Mouse (Mus musculus): ENCODE measurements around the gene Smad3. TPM values are rescaled to one million over a fixed set of nuclear protein-coding genes. Genes with fewer than 3 reads are reported as not detected.

Gene Smad3
- polyA plus RNA-seq, 1 experiment from 2014 or later: 5.4 TPM

- Histone ChIP-seq H3K9me3 (replicated peaks; ENCODE audit: control insufficient read depth, low read length) (no peaks in the 10 kb centered on the region), H3K9ac (ENCODE audit: low read length) (no peak overlapping the region), H3K4me3 (ENCODE audit: low read depth, low read length) (no peak overlapping the region), H3K4me1 (ENCODE audit: control insufficient read depth, insufficient read depth, low read length) (no peaks in the 10 kb centered on the region), H3K36me3 (ENCODE audit: control insufficient read depth, insufficient read depth, low read length) (no peaks in the 10 kb centered on the region), H3K4me2 (ENCODE audit: low read length) (no peak overlapping the region), H3K27ac (ENCODE audit: low read depth, low read length) (no peak overlapping the region), H3K27me3 (replicated peaks; ENCODE audit: control insufficient read depth, insufficient read depth, low read length) (no peaks in the 10 kb centered on the region)
- ATAC-seq (no peak), DNase-seq (ENCODE audit: low spot score) (no peak)
- WGBS: 88% methylated on average over 9 of the region's 9 CpGs
These were observed 26.5 kb downstream of the Smad3 start for GRCm38 (mm10) chr9:63731114-63731828.

DNA sequence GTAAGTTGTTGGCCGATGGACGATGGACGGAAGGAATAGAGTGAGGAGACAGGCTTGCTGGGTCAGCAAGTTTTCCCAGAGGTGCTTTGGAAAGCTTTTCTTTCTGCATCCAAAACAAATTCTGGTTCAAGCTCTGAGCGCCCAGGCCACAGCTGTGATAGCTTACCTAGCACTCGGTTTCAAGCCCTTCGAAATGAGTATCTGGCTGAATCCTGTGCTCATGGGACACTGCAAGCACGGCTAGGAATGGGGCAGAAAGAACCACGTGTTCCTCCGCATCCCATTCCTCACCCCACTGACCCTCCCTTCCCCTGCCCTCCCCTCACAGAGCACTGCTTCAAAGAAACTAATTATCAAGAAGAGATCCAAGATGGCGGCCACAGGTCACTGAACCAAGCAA is 28.8 kb downstream of the Smad3 start:
- no peak for ATAC-seq
- Histone ChIP-seq H3K27ac (ENCODE audit: low read depth, low read length) (no peak overlapping the region), H3K36me3 (ENCODE audit: control insufficient read depth, insufficient read depth, low read length) (no peaks in the 10 kb centered on the region), H3K4me1 (ENCODE audit: control insufficient read depth, insufficient read depth, low read length) (no peaks in the 10 kb centered on the region), H3K9me3 (replicated peaks; ENCODE audit: control insufficient read depth, low read length) (no peaks in the 10 kb centered on the region), H3K4me3 (ENCODE audit: low read depth, low read length) (no peak overlapping the region), H3K9ac (ENCODE audit: low read length) (no peak overlapping the region), H3K4me2 (ENCODE audit: low read length) (no peak overlapping the region), H3K27me3 (replicated peaks; ENCODE audit: control insufficient read depth, insufficient read depth, low read length) (no peaks in the 10 kb centered on the region)
- no peak for DNase-seq (ENCODE audit: low spot score)
- 86% methylated on average over 10 of the region's 10 CpGs for WGBS

DNA sequence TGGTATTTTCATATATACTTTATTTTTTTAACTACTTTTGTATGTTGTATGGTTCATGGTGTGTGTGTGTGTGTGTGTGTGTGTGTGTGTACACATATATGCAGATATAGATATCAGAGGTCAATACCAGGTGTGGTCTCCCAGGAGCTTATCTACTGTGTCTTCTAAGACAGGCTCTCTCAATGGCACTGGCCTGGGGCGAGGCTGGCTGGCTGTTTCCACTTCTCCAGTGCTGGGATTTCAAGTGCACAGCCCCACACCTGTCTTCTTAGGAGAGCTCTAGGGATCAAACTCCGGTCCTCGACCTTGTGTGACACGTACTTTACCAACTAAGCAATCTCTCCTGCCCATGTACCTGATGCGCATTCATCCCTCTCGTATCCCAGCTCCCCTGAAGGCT is 30.7 kb downstream of the Smad3 start:
- H3K36me3 ChIP-seq (ENCODE audit: control insufficient read depth, insufficient read depth, low read length): no peaks in the 10 kb centered on the region
- no peaks in the 10 kb centered on the region for H3K9me3 ChIP-seq (replicated peaks; ENCODE audit: control insufficient read depth, low read length)
- H3K4me1 ChIP-seq (ENCODE audit: control insufficient read depth, insufficient read depth, low read length): no peaks in the 10 kb centered on the region
- H3K27me3 ChIP-seq (replicated peaks; ENCODE audit: control insufficient read depth, insufficient read depth, low read length): no peaks in the 10 kb centered on the region
- ATAC-seq: no peak
- no peak overlapping the region for H3K9ac ChIP-seq (ENCODE audit: low read length)
- no peak overlapping the region for H3K27ac ChIP-seq (ENCODE audit: low read depth, low read length)
- H3K4me3 ChIP-seq (ENCODE audit: low read depth, low read length): no peak overlapping the region
- H3K4me2 ChIP-seq (ENCODE audit: low read length): no peak overlapping the region
- DNase-seq (ENCODE audit: low spot score): no peak
- 92% methylated on average over 6 of the region's 6 CpGs for WGBS

- Histone ChIP-seq H3K4me3 (ENCODE audit: low read depth, low read length) (no peak overlapping the region), H3K9ac (ENCODE audit: low read length) (no peak overlapping the region), H3K9me3 (replicated peaks; ENCODE audit: control insufficient read depth, low read length) (no peaks in the 10 kb centered on the region), H3K27ac (ENCODE audit: low read depth, low read length) (0 out of 2 replicates have a peak overlapping the region, but pooled peaks have one; percentile 14), H3K4me2 (ENCODE audit: low read length) (no peak overlapping the region), H3K36me3 (ENCODE audit: control insufficient read depth, insufficient read depth, low read length) (no peaks in the 10 kb centered on the region), H3K4me1 (ENCODE audit: control insufficient read depth, insufficient read depth, low read length) (no peaks in the 10 kb centered on the region), H3K27me3 (replicated peaks; ENCODE audit: control insufficient read depth, insufficient read depth, low read length) (no peaks in the 10 kb centered on the region)
- DNase-seq (ENCODE audit: low spot score) (no peak), ATAC-seq (no peak)
- 70% methylated on average over 13 of the region's 13 CpGs for WGBS
These were observed 31.4 kb downstream of the Smad3 start for GRCm38 (mm10) chr9:63726088-63727010.

DNA sequence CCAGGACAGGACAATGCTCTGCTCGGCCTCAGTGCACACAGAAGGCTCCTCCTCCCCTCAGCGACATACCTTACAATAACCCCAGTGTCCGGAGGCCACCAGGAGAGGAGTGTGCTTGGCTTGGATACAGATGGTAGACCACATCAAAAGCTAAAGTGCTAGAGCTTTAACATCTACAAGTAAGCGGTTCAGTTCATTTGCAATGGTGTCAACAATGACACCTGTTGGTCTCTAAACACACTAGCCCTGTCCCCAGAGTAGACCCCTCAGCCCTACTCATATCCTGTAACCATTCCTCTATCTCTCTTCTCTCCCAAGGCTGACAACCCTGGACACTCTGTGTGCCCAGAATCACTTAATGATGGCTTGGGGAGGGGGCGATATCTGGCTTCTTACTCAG is 33.0 kb downstream of the Smad3 start:
- H3K4me2 ChIP-seq (ENCODE audit: low read length): no peak overlapping the region
- WGBS: 91% methylated on average over 5 of the region's 5 CpGs
- H3K4me1 ChIP-seq (ENCODE audit: control insufficient read depth, insufficient read depth, low read length): no peaks in the 10 kb centered on the region
- no peaks in the 10 kb centered on the region for H3K36me3 ChIP-seq (ENCODE audit: control insufficient read depth, insufficient read depth, low read length)
- H3K27ac ChIP-seq (ENCODE audit: low read depth, low read length): no peak overlapping the region
- no peaks in the 10 kb centered on the region for H3K9me3 ChIP-seq (replicated peaks; ENCODE audit: control insufficient read depth, low read length)
- H3K9ac ChIP-seq (ENCODE audit: low read length): no peak overlapping the region
- ATAC-seq (no peak), DNase-seq (ENCODE audit: low spot score) (no peak)
- no peak overlapping the region for H3K4me3 ChIP-seq (ENCODE audit: low read depth, low read length)
- no peaks in the 10 kb centered on the region for H3K27me3 ChIP-seq (replicated peaks; ENCODE audit: control insufficient read depth, insufficient read depth, low read length)

DNA sequence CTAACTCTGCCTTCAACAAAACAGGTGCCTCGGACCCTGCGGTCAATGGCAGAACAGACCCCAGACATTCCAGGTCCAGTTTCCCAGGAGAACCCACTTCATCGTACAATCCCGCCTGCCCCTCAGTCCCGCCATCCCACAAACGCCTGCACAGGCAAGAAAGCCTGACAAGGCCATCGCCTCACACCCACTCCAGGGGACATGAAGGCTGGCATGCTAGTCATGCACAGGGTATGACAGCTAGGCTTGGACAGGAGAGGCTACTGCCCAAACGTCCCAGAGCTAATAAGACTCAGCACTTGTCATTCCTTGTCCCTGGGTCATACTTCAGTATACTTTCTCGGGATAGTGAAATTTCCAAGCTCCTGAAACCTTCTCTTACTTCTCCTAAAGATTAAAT is 34.9 kb downstream of the Smad3 start:
- DNase-seq (ENCODE audit: low spot score) (no peak), ATAC-seq (no peak)
- H3K9me3 ChIP-seq (replicated peaks; ENCODE audit: control insufficient read depth, low read length): no peaks in the 10 kb centered on the region
- no peak overlapping the region for H3K27ac ChIP-seq (ENCODE audit: low read depth, low read length)
- 86% methylated on average over 9 of the region's 9 CpGs for WGBS
- H3K4me1 ChIP-seq (ENCODE audit: control insufficient read depth, insufficient read depth, low read length): peaks cover 2% of the 10 kb centered on the region; the same call in 1 of the 2 replicates
- no peak overlapping the region for H3K9ac ChIP-seq (ENCODE audit: low read length)
- no peaks in the 10 kb centered on the region for H3K27me3 ChIP-seq (replicated peaks; ENCODE audit: control insufficient read depth, insufficient read depth, low read length)
- H3K36me3 ChIP-seq (ENCODE audit: control insufficient read depth, insufficient read depth, low read length): no peaks in the 10 kb centered on the region
- H3K4me2 ChIP-seq (ENCODE audit: low read length): no peak overlapping the region
- H3K4me3 ChIP-seq (ENCODE audit: low read depth, low read length): no peak overlapping the region

DNA sequence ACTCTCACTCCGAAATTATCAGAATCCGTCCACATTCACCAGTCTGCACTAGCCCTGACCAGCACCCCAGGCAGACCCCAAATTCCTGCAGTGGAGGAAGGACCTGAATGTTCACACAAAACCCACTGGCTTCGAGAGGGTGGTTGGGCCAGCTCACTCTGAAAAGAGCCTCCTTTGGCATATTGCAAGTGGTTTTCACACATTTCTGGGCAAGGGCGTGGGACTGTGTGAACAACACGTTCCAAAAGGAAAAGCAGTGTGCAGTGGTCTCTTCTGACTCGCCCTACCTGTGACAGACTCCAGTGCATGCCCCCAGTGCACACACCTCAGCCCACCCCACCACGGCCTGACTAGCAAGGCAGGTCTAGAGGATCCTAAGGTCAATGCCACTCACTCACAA is 35.4 kb downstream of the Smad3 start:
- H3K4me1 ChIP-seq (ENCODE audit: control insufficient read depth, insufficient read depth, low read length): peaks cover 2% of the 10 kb centered on the region; the same call in 1 of the 2 replicates
- no peak overlapping the region for H3K9ac ChIP-seq (ENCODE audit: low read length)
- H3K4me3 ChIP-seq (ENCODE audit: low read depth, low read length): no peak overlapping the region
- H3K9me3 ChIP-seq (replicated peaks; ENCODE audit: control insufficient read depth, low read length): no peaks in the 10 kb centered on the region
- WGBS: 87% methylated on average over 7 of the region's 7 CpGs
- H3K27ac ChIP-seq (ENCODE audit: low read depth, low read length): no peak overlapping the region
- DNase-seq (ENCODE audit: low spot score) (no peak), ATAC-seq (no peak)
- H3K36me3 ChIP-seq (ENCODE audit: control insufficient read depth, insufficient read depth, low read length): no peaks in the 10 kb centered on the region
- H3K4me2 ChIP-seq (ENCODE audit: low read length): no peak overlapping the region
- no peaks in the 10 kb centered on the region for H3K27me3 ChIP-seq (replicated peaks; ENCODE audit: control insufficient read depth, insufficient read depth, low read length)

GRCm38 (mm10) chr9:63721573-63722275 is 36.1 kb downstream of the Smad3 start:
- Histone ChIP-seq H3K4me3 (ENCODE audit: low read depth, low read length) (no peak overlapping the region), H3K4me1 (ENCODE audit: control insufficient read depth, insufficient read depth, low read length) (peaks cover 2% of the 10 kb centered on the region; the same call in 1 of the 2 replicates), H3K27me3 (replicated peaks; ENCODE audit: control insufficient read depth, insufficient read depth, low read length) (no peaks in the 10 kb centered on the region), H3K36me3 (ENCODE audit: control insufficient read depth, insufficient read depth, low read length) (no peaks in the 10 kb centered on the region), H3K9me3 (replicated peaks; ENCODE audit: control insufficient read depth, low read length) (no peaks in the 10 kb centered on the region), H3K27ac (ENCODE audit: low read depth, low read length) (no peak overlapping the region), H3K4me2 (ENCODE audit: low read length) (no peak overlapping the region), H3K9ac (ENCODE audit: low read length) (no peak overlapping the region)
- 88% methylated on average over 9 of the region's 9 CpGs for WGBS
- ATAC-seq (no peak), DNase-seq (ENCODE audit: low spot score) (no peak)

Data from forebrain, embryonic 14.5 days (tissue).